Mouse (Mus musculus) left cerebral cortex, adult 11 months (tissue): ENCODE measurements around the gene Rere.

Source experiments
- DNase-seq: peaks from one replicate; pipeline ENCODE4 v3.0.0; 2022; ENCODE audit warnings: low spot score

Gene Rere

GRCm38 (mm10) chr4:150347387-150347672 is 65.9 kb downstream of the Rere start:
- no peak for DNase-seq

DNA sequence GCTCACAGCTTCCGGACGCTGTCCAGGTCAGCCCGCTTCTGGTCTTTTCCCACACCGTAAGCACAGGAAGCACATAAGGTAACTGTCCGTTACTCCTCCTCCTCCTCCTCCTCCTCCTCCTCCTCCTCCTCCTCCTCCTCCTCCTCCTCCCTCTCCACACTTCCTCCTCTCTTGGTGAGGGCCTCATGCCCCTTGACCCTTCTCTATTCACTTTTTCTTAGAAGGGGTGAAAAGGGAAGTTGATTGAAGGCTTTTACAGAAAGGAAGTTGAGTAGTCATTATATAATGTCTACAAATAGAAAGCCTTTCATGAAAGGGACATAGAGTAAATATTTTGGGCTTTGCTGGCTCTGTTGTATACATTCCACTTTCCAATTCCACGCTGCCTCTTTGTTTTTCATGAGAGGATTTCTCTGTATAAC is 68.2 kb downstream of the Rere start:
- DNase-seq, result no peak

GRCm38 (mm10) chr4:150351419-150352075 is 70.1 kb downstream of the Rere start:
- no peak for DNase-seq

DNA sequence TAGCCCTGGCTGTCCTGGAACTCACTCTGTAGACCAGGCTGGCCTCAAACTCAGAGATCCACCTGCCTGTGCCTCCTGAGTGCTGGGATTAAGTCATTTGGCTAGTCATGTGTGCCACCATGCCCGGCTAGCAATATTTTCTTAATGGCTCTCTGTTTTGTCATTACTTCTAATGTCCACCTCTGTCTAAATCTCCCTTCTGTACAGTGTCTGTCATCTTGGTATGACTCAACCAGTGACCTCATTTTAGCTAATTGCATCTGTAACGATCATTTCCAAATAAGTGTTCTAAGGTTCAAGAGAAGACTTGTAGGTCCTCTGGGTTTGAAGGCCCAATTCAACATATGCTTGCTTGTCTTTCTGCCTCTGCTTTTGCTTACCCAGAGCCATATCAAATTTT is 71.3 kb downstream of the Rere start:
- DNase-seq, result no peak

GRCm38 (mm10) chr4:150353376-150353900 is 72.0 kb downstream of the Rere start:
- no peak for DNase-seq

DNA sequence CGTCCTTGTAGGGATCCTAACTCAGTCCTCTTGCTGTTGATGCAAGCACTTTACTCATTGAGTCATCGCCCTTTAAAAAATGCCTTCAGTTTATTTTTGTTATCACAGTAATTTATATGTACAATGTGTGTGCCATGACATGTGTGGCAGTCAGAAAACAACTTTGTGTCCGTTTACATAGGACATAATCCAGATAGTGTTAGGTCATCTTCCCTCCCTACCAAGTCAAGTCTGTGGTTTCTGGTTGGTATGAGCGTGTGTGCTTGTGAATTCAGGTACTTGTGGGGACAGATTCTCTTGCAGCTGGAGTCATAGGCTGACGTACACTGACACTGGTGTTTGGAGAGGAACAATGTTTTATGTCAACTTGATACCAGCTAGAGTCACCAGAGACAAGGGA is 74.4 kb downstream of the Rere start:
- DNase-seq, result no peak

GRCm38 (mm10) chr4:150361986-150362691 is 80.7 kb downstream of the Rere start:
- DNase-seq, result no peak

DNA sequence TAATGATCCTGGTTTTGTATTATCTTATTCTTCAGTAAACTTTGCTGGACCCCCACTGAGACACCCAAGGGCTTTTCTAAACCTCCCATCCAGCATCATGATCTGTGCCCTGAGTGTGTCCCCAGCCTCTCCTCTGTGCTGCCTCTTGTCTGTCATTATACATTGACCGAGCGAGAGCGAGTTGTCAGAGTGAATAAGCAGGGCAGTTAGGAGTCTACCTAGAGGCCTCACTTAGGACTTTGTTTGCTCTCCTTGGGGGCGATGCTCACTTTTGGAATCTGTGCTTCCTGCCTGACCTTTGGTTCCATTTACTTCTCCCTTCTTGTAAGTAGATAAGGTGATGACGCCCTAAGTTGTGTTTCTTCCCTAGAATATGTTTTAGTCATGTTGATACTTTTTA is 81.4 kb downstream of the Rere start:
- DNase-seq, result no peak

DNA sequence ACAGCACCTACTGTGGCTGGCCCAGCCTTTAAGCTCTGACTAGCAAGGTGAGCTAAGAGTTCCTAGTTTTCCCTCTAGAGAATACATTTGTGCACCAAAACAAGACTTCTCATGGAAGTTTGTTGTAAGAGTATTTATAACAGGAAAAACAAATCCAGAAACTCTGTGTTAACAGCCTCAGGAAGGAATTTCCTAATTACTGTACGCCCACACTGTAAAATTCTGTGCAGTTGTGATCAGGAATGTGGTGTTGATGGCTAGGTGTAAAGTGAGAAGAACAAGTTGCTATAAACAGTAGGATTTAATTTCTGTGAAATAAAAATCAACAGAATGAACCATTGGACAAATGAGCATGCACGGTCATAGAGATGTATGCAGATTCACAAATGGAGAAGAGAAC is 83.3 kb downstream of the Rere start:
- DNase-seq, result no peak

DNA sequence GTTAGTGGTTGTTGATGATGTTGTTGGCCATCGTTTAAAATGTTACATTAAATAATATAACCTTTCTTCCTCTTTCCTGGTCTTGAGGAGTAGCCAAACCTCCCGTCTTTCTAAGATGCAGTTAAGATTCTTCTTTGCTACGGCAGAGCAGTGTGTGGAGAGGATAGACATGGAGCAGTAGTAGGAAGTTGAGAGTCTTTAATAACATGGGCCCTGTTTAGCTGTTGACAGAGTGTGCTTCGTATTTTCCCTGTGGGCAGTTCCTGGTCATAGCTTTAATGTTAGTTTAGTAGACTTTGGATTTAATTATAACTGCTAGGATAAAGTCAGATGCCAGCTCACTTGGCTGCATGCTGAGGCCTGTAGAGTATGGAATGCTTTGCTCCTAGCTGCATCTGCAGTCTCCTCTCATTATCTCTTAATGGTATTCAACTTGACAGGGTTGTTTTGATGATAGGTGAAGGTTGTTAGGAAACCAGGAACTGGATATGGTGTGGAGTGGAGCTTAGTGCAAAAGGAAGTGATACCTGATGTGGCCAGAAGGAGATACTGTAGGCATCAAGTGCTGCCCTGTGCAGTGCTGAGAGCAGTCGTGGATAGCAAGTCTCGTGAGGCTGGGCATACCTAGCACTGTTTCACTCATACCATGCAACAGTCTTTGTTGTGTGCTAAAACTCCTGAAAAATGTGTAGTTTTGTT is 85.2 kb downstream of the Rere start:
- no peak for DNase-seq

DNA sequence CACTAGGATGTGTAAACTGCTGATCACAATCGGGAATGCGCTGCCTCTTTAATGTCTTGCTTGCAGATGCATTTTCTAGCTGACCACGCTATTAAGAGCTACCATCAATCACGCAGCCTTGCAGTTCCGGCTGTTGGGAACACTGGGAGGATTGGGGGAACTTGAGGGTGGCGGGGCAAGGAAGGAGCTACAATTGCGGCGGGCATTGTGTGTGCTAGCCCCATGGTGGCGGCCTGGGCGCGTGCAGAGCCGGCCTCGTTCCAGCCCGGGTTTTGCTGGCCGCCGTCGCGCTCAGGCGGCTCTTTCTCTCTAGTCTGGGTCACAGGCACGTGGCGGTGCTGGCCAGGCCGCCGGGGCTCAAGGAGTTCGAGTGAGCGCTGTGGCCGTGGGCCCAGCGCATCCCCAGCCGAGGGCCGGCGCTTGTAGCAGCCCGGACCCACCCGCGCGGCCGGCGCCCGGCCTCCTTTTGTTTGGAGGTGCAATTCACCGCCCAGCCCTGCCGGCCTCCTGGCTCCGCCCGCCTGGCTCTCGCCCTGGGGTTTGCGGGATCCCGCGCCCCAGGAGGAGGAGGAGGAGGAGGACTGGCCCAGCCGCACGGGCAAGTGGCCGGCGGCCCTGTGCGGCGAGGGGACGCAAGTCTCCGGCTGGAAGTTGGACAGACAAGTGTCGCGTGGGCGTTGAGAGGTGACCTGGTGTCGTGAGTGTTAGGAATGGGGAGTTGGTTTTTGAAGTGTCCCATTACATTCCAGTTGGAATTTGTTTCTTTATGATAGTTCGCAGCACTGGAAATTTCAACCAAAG is 90.3 kb downstream of the Rere start:
- DNase-seq, result peak; percentile 29

- no peak for DNase-seq
Measured at GRCm38 (mm10) chr4:150372631-150373041, 91.2 kb downstream of the Rere start.

- no peak for DNase-seq
Measured at GRCm38 (mm10) chr4:150373111-150374109, 92.0 kb downstream of the Rere start.

DNA sequence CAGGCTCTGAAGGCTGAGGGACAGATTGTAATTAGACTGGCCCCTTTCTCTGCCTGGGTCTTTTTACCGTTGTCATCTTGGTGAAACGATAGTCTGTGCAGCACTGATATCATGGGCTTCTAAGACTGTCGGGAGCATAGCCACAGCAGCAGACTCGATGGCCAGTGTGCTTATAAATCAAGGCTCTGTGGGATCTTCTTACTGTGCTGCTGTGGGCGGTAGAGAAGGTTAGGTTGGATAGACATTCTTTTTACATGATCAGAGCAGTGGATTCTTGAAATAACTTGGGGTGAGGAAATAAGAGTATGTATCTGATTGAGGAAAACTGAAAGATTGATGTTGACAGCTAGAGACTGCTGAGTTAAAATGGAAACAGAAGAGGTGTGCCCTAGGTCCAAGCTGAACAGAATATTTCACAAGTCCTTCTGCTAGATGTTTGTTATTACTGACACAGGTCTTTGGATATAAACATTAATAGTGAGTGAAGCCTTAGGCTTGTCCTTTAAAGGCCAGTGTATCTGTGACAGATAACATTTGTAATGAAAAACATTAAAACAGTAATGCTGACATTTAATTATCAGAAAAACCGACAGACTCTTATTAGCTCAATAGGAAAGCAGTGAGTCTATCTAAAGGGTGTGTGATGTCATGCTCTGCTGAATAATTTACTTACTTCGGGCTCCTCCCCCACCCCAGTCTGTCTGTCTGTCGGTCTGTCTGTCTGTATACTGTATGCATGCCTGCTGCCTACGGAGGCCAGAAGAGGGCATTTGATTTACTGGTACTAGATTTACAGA is 93.4 kb downstream of the Rere start:
- no peak for DNase-seq

DNA sequence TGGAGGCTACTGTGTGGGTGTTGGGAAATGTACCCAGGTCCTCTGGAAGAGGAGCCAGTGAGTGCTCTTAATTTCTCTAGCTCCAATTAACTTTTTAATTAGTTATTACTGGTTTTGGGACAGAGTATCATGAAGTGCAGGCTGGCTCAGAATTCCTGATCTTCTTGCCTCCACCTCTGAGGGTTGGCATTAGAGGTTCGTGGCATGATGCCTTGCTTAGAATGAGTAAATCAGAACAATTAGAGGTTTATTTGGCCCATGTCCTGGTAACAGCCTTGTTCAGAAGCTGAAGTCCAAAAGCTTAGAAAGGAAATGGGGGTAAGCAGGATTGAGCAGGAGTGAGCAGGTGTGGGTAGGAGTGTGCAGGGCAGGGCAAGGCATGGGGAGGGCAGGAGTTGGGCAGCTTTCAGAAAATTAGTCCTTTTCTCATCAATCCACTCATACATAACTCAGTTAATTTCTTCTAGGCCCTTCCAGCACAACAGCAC is 94.0 kb downstream of the Rere start:
- no peak for DNase-seq

DNA sequence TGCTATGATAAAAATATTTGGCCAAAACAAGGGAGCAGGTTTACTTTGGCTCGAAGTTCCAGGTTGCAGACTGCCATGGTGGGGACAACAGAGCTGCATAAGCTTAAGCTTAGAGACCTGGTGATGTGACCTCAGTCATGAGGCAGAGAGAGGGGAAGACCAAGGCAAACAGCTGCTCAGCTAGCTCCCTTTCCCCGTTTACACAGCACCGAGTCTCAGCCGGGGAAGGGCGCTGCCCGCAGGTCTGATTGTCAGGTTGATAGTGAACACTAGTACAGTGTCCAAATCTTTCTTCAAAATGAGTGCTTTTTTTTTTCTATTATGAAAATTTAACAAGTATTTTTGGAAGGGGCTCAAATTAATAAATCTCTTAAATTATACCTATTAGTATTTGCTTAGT is 97.9 kb downstream of the Rere start:
- DNase-seq, result no peak

GRCm38 (mm10) chr4:150379772-150380171 is 98.3 kb downstream of the Rere start:
- no peak for DNase-seq

DNA sequence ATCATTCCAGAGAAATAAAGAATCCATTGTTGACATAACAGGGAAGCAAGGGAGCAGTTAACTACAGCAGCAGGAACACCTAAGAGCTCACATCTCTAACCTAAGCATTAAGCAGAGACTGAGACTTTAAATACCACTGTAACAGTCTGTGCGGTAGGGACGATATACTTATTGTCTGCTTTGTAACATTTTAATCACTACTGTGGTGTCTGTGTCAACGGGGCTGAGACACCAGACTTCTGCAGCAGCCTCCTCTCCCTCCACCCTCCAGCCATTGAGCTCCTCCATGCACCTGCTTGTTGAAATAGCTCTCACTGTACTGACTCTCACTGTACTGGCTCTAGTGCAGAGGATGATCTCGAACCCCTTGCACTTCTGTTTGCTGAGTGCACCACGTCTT is 98.8 kb downstream of the Rere start:
- no peak for DNase-seq

DNA sequence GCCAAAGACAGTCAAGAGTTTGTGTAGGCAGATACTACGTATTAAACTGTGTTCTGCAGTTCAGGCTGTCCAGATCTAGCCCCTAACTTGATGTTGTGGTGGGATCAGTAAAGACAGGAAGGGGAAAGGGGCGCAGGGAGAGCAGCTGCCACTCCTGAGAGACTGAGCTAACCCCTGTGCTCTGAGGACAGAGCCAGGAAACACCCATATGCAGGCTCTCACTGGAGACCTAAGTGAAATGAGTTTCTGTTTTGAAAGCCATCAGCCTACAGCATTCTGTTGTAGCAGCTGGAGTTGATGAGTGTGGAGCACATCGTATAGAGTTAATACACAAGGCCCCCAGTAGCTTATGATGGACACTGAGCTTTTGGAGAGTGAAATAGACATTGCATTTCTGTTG is 101.1 kb downstream of the Rere start:
- no peak for DNase-seq

DNA sequence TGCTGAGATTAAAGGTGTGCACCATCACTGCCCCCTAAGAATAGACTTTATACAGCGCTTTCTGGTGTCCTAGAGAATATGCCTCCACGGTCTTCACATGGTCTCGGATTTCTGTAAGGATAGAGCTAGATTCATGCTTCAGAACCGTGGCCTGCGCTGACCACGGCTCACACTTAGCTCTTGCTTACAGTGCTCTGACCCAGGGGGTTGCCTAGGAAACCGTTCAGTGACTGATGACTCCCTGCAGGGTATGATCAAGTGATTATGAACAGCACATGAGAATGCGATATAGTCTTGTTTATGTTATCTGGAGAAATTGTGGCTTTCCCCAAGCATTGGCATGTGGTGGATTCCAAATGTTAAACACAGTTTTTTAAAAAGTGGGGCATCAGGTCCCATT is 103.0 kb downstream of the Rere start:
- no peak for DNase-seq
